Mouse (Mus musculus) spleen, postnatal 4 days (tissue): ENCODE results near the gene 1600014C10Rik.

Experiments
- DNase-seq, 2 experiments: peaks; one replicate each; pipeline ENCODE4 v3.0.0; 2022; ENCODE audit warnings: low spot score in 2 of 2

Gene 1600014C10Rik

GRCm38 (mm10) chr7:38182962-38183687, at the start of gene 1600014C10Rik:
Gene 1600014C10Rik, plus strand, starts transcription at chr7:38183217.
- DNase-seq, result peak in 1 of 2 experiments; percentile 74

GRCm38 (mm10) chr7:38134471-38134870, 48.5 kb upstream of the 1600014C10Rik start:
- DNase-seq, result no peak

GRCm38 (mm10) chr7:38140324-38140723, 42.7 kb upstream of the 1600014C10Rik start:
- no peak for DNase-seq

GRCm38 (mm10) chr7:38141747-38142545, 41.1 kb upstream of the 1600014C10Rik start:
- peak; percentile 78 to 94 for DNase-seq

GRCm38 (mm10) chr7:38147477-38147876, 35.5 kb upstream of the 1600014C10Rik start:
- no peak for DNase-seq

GRCm38 (mm10) chr7:38151706-38152312, 31.2 kb upstream of the 1600014C10Rik start:
- DNase-seq, result no peak

GRCm38 (mm10) chr7:38152571-38152970, 30.4 kb upstream of the 1600014C10Rik start:
- DNase-seq, result no peak

GRCm38 (mm10) chr7:38155829-38156228, 27.2 kb upstream of the 1600014C10Rik start:
- DNase-seq, result no peak

- DNase-seq, result no peak
Measured at GRCm38 (mm10) chr7:38158764-38159458, 24.1 kb upstream of the 1600014C10Rik start.

GRCm38 (mm10) chr7:38161438-38161837, 21.6 kb upstream of the 1600014C10Rik start:
- peak in 1 of 2 experiments; percentile 32 for DNase-seq

- DNase-seq, result no peak
Measured at GRCm38 (mm10) chr7:38163433-38164050, 19.5 kb upstream of the 1600014C10Rik start.

GRCm38 (mm10) chr7:38166930-38167645, 15.9 kb upstream of the 1600014C10Rik start:
- no peak for DNase-seq

GRCm38 (mm10) chr7:38167724-38168141, 15.3 kb upstream of the 1600014C10Rik start:
- DNase-seq, result no peak

- no peak for DNase-seq
Measured at GRCm38 (mm10) chr7:38173871-38174270, 9.1 kb upstream of the 1600014C10Rik start.

- no peak for DNase-seq
Measured at GRCm38 (mm10) chr7:38174321-38175148, 8.5 kb upstream of the 1600014C10Rik start.

GRCm38 (mm10) chr7:38176056-38176455, 7.0 kb upstream of the 1600014C10Rik start:
- DNase-seq, result no peak

- no peak for DNase-seq
Measured at GRCm38 (mm10) chr7:38179896-38180295, 3.1 kb upstream of the 1600014C10Rik start.

- DNase-seq, result no peak
Measured at GRCm38 (mm10) chr7:38181366-38181765, 1.7 kb upstream of the 1600014C10Rik start.

GRCm38 (mm10) chr7:38182596-38182961, 438 bp upstream of the 1600014C10Rik start:
- peak; percentile 79 to 94 for DNase-seq
